Mouse (Mus musculus) monocyte, adult 5-6 weeks (primary cell): Measurements from ENCODE around the gene Aco1. TPM values are rescaled to one million over a fixed set of nuclear protein-coding genes. Genes with fewer than 3 reads are reported as not detected.
A peak's percentile ranks its signal among the peaks of the same experiment; 100 is the strongest.
"Not testable (repeated sequence)": the region's sequence is repeated elsewhere in the genome, so short reads cannot be mapped to it uniquely, and the experiment has no call there.

Source experiments
- ATAC-seq: fragments of 153-309, 156-312 bp; replicated peaks from 2 replicates; pipeline ENCODE4 v1.8.0; 2017; ENCODE audit warnings: mild to moderate bottlenecking; ENCODE audit not compliant: low TSS enrichment, insufficient number of reproducible peaks, severe bottlenecking, poor library complexity, low FRiP score
- total RNA-seq: library from RNA; stranded (forward); fragments of 200-1000, 200-491, 200-594 nt; gene quantifications from 3 replicates; pipeline ENCODE4 v1.2.3, GENCODE M21; 2017

Gene Aco1
- total RNA-seq = 18.2 to 24.5 TPM (median 20.6 TPM) in 3 replicates

DNA sequence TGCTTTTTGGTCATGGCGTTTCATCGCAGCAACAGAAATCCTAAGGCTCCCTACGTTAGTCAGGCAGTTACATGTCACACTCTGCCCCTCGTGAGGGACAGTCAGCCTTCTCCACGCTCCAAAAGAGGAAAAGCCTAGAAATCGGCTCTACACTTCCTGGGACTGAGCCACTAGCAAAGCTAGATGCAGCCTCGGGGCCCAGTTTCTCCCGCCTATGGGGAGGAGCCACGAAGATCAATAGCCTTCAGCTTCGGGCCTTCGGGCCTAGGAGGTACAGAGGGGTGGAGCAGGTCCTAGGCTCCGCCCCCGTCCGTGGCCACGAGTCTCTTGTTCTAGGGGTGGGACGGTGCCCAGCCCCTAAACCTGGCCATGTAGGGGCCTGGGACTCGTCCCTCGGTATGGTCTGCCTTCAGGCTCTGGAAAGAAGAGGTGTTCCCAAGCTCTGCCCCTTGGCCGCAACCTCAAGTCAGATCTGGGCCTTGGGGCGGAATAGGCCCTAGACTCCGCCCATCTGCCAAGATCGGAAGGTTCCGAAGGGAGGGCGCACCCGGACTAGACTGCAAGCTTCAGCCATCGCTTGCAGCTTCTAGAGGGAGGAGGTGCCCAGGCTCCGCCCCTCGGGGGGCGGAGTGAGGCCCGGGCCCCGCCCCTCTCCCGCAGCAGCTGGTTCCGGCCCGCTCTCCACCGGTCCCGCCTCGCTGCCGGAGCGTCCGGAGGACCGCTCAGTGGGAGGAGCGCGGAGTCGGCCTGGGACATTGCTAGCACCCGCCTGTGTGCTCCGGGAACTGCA, at the start of gene Aco1:
TSS of gene Aco1 (plus strand) at position 339 of the 790 bp plus-strand sequence.
- peak; percentile 93 for ATAC-seq

DNA sequence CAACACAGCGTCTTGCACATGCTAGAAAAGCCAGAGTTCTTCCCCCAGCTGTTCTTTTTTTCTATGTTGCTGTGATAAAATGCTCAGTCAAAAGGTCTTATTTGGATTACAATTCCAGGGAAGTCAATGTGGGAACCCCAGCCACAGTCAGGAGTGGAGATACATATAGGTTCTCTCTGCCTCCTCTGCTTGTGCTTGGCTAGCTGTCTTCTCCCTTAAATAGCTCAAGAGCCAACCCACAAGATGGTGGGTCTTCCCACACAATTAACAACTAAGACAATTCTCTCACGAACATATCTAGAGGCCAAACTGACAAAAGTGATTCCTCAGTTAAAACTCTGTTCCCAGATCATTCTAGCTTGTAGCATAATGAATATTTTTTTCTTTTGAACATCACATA, 47.9 kb upstream of the Aco1 start:
- ATAC-seq = no peak

DNA sequence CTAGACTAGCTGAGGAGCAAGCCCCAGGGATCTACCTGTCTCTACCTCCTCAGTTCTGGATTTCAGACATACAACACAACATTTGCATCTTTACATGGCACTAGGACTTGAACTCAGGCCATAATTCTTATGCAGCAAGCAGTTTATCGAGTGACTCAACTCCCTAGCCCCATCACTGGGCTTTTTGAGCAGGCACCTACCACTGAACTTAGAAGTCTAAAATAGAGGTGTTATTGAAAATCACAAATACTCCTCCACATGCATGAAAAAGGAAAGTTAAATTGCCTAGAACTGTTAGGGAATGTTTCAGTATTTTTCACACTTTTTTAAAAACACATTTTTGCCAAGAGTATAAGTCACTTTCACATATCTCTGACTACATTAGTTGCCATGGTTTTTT, 39.9 kb upstream of the Aco1 start:
- no peak for ATAC-seq

DNA sequence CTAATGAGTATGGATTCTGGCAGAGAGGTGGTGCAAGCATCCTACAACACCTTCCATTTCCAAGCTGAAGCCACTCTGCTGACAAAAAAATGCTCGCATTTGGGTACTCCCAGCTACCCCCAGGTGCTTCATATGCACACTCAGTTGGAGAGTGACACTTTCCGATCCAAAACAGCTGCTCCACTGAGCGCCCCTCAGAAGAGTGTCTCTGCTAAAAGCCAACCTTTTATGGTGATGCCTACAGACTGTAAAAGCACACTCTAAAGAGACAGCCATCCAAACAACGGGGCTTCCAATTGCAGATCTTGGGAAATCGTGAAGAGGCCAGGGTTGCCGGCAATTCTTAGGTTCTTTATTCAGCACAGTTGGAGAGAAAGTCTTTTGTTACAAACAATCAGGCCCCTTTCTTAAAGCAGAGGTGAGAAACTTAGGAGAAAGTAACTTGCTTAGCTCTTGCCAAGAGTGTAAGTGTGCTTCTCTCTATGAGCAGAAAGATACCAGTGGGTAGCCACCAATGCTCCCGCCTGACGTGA, 36.8 kb upstream of the Aco1 start:
- no peak for ATAC-seq

DNA sequence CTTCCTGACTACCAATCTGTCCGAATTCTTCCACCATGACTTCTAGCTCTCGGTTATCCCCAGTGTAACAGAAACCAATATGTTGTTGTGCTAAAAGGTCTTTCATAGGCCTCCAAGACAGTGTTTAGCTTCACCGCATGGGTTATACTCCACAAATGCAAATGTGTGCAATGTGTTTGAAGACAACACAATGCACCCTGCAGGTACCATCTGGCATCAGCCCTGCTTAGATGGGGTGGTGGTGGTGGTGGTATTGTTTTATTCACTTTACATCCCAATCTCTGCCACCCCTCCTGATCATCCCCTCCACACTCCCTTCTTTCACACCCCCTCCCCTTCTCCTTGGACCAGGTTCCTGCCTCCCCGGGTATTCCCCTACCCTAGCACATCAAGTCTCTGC, 34.9 kb upstream of the Aco1 start:
- ATAC-seq = no peak

DNA sequence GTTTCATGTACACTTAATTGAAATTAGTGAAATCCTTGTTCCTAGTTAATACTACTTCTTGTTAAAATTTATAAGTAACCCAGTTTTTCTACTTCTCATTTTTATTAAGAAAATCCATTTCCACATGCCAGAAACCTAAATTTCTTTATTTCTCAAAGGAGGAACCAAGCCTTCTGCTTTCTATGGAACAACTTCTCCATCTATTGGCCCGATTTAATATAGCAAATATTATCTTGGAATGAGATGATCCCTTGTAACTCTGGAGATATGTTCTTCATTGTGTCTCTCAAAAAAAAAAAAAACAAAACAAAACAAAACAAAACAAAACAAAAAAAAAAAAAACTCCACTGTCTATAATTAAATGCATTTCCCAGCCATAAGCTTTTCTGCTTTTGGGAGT, 29.7 kb upstream of the Aco1 start:
- no peak for ATAC-seq

DNA sequence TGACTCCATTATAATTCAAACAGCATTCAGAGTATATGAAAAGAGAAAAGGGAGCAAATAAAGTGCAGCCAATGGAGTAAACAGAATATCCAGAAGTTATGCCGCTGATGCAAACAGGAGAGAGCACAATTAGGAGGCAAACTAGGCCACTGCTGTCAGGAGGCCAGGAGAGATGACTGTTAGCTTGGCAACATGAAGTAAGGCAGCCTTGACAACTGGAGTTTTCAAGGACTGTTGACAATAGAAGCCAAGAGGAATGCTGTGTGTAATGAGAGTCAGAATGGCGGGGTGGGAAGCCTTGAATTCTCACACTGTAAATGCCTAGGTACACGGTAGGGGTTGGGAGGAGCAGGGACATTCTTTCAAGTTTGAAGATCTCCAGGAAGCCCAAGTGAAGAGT, 21.7 kb upstream of the Aco1 start:
- no peak for ATAC-seq

DNA sequence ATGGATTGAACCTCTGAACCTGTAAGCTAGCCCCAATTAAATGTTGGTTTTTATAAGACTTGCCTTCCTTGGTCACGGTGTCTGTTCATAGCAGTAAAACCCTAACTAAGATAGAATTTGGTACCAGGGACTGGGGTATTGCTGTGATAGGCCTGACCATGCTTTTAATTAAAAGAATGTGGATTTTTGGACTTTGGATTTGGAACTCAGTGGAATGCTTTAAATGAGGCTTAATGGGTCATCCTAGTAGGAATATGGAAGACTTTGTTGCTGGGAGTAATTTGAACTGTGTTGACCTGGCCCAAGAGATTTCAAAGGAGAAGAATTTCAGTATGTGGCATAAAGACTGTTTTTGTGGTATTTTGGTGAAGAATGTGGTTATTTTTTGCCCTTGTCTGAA, 20.6 kb upstream of the Aco1 start:
- not testable (repeated sequence) for ATAC-seq

DNA sequence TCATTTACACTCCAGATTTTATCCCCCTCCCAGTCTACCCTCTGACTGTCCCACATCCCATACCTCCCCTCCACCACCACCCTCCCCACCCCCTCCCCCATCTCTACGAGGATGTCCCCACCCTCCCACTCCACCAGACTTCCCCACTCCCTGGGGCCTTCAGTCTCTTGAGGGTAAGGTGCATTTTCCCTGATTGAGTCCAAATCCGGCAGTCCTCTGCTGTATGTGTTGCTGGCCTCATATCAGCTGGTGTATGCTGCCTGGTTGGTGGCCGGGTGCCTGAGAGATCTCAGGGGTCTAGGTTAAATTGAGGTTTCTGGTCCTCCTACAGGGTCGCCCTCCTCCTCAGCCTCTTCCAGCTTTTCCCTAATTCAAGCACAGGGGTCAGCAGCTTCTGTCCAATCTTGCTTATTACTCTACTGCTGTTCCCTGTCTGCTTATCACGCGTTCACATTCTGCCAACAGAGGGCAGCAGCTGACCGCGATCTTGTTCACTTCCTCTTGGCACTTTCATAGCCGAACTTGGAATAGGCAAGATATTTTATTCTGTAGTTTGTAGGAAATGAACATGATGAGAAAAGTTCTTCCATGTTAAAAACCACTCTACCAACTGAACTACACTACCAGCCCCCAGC, 8.3 kb upstream of the Aco1 start:
- peak; percentile 93 for ATAC-seq

DNA sequence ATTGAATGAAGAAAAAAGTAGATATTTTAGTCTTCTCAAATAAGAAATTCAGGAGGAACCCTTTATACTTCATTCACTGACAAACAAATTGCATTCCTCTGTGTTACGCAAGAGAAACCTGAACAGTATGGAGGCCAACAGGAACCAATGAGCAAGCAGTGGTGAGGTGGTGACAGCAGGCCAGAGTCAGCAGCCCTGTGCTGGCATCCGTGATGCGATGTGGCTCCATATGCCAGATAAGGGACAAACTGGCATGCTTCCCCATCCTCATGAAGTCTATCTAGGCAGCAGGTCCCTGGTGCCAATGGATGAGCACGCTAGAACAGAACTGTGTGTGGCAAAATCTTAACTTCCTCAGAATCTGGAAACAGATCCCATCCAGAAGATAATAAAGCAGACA, 6.4 kb upstream of the Aco1 start:
- ATAC-seq = no peak

DNA sequence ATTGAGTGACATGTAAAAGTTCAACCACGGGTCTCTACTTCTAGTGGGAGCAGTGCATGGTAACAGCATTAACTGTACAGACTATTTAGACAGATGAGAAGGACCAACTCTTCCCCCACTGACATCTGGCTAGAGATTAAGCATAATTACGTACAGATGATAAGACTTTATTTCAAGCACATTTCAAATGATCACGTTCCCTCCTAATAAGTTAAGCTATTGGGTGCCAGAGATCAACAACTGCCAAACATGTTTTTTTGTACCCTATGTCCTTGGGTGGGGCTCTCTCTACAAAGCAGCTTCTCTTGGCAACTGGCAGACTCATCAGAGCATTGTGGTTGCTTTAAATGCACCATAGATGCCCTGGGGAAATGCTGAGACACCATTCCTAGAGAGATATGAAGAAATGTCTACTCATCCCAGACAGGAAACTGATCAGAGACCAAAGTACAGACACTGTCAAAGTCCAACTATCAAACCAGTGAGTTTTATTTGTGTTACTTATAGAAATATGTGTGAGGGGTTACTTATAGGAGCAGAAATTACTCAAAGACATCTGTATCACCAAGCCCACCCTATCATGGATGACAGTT, 3.1 kb upstream of the Aco1 start:
- ATAC-seq = no peak

DNA sequence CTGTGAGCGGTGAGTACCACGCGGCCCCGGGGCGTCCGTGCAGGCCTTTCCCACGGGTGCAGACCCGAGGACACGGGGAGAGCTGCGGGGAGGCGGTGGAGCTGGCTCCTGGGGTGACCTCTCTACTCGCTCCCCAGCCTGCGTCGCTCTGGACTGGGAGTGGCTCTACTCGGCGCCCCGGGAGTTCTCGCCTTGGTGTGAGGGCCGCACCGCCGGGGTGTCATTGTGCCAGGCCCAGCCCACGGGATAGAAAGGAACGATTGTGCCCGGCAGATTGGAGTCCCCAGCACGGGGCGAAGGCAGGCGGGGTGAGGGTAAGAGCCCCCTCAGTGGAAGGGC, 621 bp downstream of the Aco1 start:
- ATAC-seq = peak; percentile 11; the same call in 1 of the 2 replicates

DNA sequence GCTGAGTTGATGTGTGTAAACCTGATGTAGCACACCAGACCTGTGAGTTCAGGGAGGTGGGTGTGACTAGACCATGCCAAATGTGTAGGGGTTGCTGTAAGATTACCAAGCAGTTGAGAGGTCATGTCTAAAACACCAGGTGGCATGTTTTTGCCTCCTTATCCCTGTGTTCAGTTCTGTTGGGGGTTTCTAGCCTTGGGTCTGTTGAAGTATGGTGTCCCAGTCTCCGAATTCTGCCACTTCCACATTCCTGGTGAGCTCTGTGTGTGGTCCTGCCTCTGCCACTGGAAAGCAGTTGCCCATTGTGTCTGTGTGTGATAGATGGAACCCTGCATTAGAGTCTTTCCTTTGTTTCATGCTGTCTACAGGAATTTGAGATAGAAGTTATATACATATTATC, 1.7 kb downstream of the Aco1 start:
- ATAC-seq = no peak

DNA sequence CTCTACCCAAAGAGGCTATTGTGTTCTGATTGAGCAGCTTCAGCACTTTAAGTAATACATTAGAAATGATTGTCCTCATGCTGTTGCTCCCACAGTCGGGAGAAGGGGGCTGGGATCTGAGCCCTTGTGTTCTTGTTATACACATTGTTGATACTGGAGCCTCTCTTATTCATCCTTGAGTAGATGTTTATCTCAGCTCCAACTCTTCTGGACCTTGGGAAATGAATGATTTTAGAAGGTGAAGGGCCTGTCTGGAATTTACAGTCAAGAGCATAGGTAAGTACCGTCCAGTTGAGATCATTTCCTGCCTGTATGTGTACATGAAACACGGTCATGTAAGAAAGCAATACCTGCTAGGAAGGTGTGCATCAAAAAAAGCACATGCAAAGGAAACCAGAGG, 2.1 kb downstream of the Aco1 start:
- ATAC-seq = no peak

DNA sequence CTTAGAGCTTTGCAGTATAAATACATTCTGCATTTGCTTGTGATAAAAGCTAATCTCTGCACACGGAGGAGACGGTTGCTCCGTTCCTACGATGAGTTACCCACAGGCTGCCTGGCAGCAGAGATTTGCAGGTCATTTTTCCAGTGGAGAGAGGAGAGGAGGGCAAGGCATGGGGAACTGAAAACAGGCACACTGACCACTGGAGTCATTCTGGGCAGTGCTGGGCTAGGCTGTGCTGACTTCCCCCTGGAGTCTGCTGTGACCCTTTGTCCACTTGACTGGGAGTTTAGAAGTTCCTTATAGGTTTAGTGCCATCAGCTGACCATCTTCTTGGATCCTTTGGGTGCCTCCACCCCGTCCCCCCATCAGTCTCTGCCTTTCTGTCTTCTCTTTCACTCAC, 5.4 kb downstream of the Aco1 start:
- 0 out of 2 replicates have a peak, but pooled peaks have one; percentile 32 for ATAC-seq

DNA sequence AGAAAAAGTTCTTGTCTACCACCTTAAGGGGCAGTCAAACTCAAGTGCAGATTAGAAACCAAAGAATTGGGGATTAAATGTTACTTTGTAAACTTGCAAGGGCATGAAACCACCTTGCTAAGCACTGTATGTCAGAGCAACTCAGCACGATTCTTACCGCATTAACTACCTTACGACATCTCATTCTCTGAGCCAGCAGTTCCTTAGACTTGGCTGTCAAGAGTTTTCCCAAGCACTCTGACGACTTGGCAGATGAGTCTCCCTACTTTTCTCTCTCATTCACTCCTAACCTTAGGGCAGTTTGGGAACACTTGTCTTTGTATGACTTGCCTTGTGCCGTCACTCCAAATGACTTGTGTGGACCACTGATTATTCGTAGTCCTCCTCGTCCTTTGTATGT, 7.2 kb downstream of the Aco1 start:
- no peak for ATAC-seq

DNA sequence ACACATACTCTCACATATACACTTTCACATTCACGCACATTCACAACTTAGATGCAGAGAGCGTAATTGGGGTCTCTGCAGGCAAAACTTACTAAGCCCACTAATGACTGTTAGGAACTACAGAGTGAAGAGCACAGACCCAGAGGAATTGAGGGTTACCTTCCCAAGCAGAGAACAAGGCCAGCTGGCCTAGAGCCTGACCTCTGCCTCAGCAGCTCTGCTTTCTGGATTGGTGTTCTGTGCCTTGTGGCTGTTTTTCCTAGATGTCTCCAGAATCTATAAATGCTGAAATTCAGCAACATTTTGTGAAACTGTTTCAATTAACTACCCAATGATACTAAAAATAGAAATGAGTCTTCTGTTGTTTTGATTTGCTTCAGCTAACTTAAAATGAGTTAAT, 9.9 kb downstream of the Aco1 start:
- ATAC-seq = no peak

DNA sequence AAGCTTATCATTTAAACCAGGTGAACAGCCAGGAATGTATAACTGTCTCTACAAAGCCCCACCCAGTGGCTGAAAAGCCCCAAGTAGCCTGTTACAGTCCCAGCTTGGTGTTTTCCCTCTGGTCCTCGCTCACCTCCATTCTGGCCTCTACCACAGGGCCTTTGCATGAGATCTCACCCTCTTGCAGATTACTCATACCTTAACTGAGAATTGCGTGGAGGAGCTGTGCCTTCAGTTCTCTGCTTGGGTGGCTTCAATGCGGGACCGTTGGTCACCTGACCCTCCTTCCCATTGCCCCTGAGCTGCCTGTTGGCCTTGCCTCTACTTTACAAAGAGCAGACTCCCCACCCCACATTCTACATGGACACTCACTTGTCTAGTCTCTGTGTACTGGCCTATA, 10.6 kb downstream of the Aco1 start:
- no peak for ATAC-seq

DNA sequence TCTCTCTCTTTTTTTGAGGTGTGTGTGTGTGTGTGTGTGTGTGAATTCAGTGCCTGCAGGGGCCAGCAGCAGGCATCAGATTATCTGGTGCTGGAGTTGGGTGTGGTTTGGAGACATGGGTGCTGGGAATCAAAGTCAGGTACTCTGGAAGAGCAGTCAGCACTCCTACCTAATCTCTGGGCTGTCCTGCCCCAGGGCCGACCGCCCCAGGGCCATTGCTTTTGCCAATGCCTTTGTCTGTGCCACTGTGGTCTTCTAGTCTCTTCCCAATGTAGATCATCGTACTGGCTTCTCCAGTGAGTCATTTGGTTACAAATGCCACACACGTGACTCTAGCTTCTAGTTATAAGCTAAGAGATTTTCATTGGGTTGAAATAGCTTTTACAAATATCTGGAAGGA, 11.9 kb downstream of the Aco1 start:
- ATAC-seq = no peak

DNA sequence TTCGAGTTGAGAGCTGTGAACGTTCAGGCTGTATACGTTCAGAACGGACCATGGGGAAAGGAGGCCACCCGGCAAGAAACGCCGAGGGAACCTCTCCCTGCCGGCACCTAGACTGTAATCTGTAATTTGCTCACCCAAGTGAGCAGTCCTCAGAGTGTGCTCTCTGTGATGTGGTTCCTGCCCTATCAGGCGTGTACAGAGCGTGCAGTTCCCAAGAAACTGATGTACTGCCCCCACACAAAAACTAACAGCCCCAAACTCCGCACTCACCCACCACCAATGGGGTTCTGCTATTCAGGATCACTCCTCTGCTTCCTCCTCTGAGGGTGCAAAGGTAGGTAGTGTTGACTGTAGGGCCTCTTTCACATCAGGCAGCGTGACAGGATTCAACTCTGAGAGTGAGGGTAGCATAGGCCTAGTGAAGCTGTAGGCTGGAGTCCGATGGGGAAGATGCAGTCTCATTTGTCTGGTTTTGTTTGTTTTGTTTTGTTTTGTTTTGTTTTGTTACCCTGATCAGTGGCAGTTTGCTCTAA, 12.7 kb downstream of the Aco1 start:
- ATAC-seq = no peak
